Mouse (Mus musculus) neural tube, embryonic 12.5 days (tissue): ENCODE results near the gene A330070K13Rik. TPM values are rescaled to one million over a fixed set of nuclear protein-coding genes. Genes with fewer than 3 reads are reported as not detected.

ENCODE experiments used
- ATAC-seq: fragments of 200-750 bp; cut with Nextera tagmentation; 2 replicates; pipeline ENCODE4 v1.8.0; 2017; ENCODE audit warnings: low read depth, mild to moderate bottlenecking, moderate TSS enrichment, moderate library complexity; ENCODE audit not compliant: low FRiP score
- H3K27ac ChIP-seq: fragments of 300-500 bp; sonication (generic); 2 replicates; pipeline ENCODE4 v1.5.1; 2016
- H3K27me3 ChIP-seq: fragments of 300-500 bp; sonication (generic); replicated peaks from 2 replicates; pipeline ENCODE4 v1.6.1; 2016; ENCODE audit warnings: mild to moderate bottlenecking
- H3K36me3 ChIP-seq: fragments of 300-500 bp; sonication (generic); 2 replicates; pipeline ENCODE4 v1.6.1; 2016; ENCODE audit warnings: mild to moderate bottlenecking
- H3K4me1 ChIP-seq: fragments of 300-500 bp; sonication (generic); 2 replicates; pipeline ENCODE4 v1.6.1; 2016
- H3K4me2 ChIP-seq: fragments of 300-500 bp; sonication (generic); replicated peaks from 2 replicates; pipeline ENCODE4 v1.6.1; 2016; ENCODE audit warnings: mild to moderate bottlenecking
- H3K4me3 ChIP-seq: fragments of 300-500 bp; sonication (generic); 2 replicates; pipeline ENCODE4 v1.5.1; 2016
- H3K9ac ChIP-seq: fragments of 300-500 bp; sonication (generic); 2 replicates; pipeline ENCODE4 v1.6.1; 2016; ENCODE audit warnings: mild to moderate bottlenecking
- H3K9me3 ChIP-seq: fragments of 300-500 bp; sonication (generic); 2 replicates; pipeline ENCODE4 v1.6.1; 2016; ENCODE audit warnings: mild to moderate bottlenecking
- WGBS: fragments of 180-500 bp; shearing (Covaris S2); methylation state at CpG from one replicate; pipeline ENCODE4 v1.1.7; 2016; 5-methylcytosine and 5-hydroxymethylcytosine counted together
- polyA plus RNA-seq: library from polyadenylated mRNA; unstranded; fragments of >200 nt; fragmentation: Nextera tagmentation; extraction: Ambion mirVana; gene quantifications from 2 replicates; pipeline ENCODE4 v1.2.1, GENCODE M21; 2016

Gene A330070K13Rik
- polyA plus RNA-seq, 1 experiment from 2014 or later: not detected

DNA sequence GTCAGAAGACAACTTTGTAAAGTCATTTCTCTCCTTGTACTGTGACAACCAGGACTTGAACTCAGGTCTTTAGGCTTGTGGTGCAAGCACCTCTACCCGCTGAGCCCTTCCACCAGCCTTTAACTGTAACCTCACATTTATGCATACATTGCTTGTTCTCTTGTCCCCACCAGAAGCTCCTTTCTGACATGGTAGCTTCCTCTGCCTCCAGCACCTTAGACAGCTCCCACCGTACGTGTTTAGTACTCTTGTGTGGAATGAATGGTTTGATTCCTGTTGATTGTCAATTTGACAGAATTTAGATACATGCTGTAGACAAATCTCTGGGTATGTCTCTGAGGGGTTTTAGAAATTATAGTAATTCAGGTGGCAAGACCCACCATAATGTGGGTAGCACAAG is 20.7 kb downstream of the A330070K13Rik start:
- 60% methylated on average over 3 of the region's 3 CpGs for WGBS
- H3K36me3 ChIP-seq: no peaks in the 10 kb centered on the region
- ATAC-seq: no peak
- H3K4me1 ChIP-seq: no peaks in the 10 kb centered on the region; the same call in 1 of the 2 replicates
- H3K4me2 ChIP-seq: no peak overlapping the region
- H3K27ac ChIP-seq: no peak overlapping the region
- H3K27me3 ChIP-seq: no peaks in the 10 kb centered on the region
- no peaks in the 10 kb centered on the region for H3K9me3 ChIP-seq
- H3K9ac ChIP-seq: no peak overlapping the region
- H3K4me3 ChIP-seq: no peak overlapping the region

DNA sequence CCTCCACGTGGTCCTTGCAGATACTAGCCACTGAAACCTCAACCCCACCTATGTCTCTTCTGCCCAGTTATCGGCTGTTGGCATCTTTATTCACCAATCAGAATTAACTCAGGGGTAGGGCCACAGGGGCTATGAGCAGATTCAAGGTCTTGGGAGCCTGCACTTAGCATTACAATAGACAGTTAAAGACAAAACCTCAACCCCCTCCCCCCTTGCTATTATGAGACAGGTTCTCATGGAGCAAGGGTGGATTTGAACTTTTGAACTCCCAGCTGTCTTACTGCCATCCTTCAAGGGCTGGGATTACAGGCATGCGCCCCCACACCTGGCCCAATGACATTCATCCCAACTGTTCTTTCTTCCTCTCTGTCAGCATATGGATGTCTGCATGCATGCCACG is 21.3 kb downstream of the A330070K13Rik start:
- no peak for ATAC-seq
- 45% methylated on average over 4 of the region's 4 CpGs for WGBS
- Histone ChIP-seq H3K36me3 (no peaks in the 10 kb centered on the region), H3K4me1 (no peaks in the 10 kb centered on the region; the same call in 1 of the 2 replicates), H3K4me3 (no peak overlapping the region), H3K27ac (no peak overlapping the region), H3K27me3 (no peaks in the 10 kb centered on the region), H3K9ac (no peak overlapping the region), H3K4me2 (no peak overlapping the region), H3K9me3 (no peaks in the 10 kb centered on the region)

GRCm38 (mm10) chr5:130355223-130355622 is 29.2 kb downstream of the A330070K13Rik start:
- H3K4me2 ChIP-seq: no peak overlapping the region
- H3K4me1 ChIP-seq: no peaks in the 10 kb centered on the region
- H3K9me3 ChIP-seq: no peaks in the 10 kb centered on the region
- no peak overlapping the region for H3K9ac ChIP-seq
- 63% methylated on average over 7 of the region's 7 CpGs for WGBS
- H3K27me3 ChIP-seq: no peaks in the 10 kb centered on the region
- no peaks in the 10 kb centered on the region for H3K36me3 ChIP-seq
- H3K4me3 ChIP-seq: no peak overlapping the region
- no peak overlapping the region for H3K27ac ChIP-seq
- no peak for ATAC-seq

- peaks cover 5% of the 10 kb centered on the region; the same call in 1 of the 2 replicates for H3K9me3 ChIP-seq
- H3K4me3 ChIP-seq: no peak overlapping the region
- H3K4me1 ChIP-seq: no peaks in the 10 kb centered on the region
- H3K27ac ChIP-seq: no peak overlapping the region
- no peaks in the 10 kb centered on the region for H3K27me3 ChIP-seq
- WGBS: 80% methylated on average over 2 of the region's 2 CpGs
- peaks cover 21% of the 10 kb centered on the region for H3K36me3 ChIP-seq
- H3K9ac ChIP-seq: no peak overlapping the region
- no peak overlapping the region for H3K4me2 ChIP-seq
- no peak for ATAC-seq
Measured at GRCm38 (mm10) chr5:130345871-130346270, 38.6 kb downstream of the A330070K13Rik start.

DNA sequence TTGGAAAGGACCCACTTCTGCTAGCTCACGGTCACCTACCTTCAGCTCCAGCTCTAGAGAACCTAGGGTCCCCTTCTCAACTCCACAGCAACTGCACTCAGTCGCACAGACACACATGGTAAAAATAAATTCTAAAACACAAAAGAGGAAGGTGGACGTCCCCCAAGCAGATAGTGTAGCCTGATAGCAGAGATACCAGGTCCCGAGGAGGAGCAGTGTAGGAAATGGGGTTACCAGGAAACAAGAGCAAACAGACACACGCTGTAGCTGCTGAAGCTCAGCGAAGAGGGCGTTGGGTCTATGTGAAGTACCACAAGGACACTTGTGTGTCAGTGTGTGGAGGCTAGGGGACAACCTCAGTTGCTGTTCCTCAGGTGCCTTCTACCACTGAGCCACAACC is 39.4 kb downstream of the A330070K13Rik start:
- no peak overlapping the region for H3K27ac ChIP-seq
- no peak overlapping the region for H3K4me3 ChIP-seq
- H3K4me1 ChIP-seq: no peaks in the 10 kb centered on the region
- H3K4me2 ChIP-seq: no peak overlapping the region
- H3K9me3 ChIP-seq: peaks cover 5% of the 10 kb centered on the region; the same call in 1 of the 2 replicates
- H3K36me3 ChIP-seq: peaks cover 29% of the 10 kb centered on the region
- WGBS: 93% methylated on average over 7 of the region's 7 CpGs
- no peak for ATAC-seq
- H3K27me3 ChIP-seq: no peaks in the 10 kb centered on the region
- no peak overlapping the region for H3K9ac ChIP-seq

DNA sequence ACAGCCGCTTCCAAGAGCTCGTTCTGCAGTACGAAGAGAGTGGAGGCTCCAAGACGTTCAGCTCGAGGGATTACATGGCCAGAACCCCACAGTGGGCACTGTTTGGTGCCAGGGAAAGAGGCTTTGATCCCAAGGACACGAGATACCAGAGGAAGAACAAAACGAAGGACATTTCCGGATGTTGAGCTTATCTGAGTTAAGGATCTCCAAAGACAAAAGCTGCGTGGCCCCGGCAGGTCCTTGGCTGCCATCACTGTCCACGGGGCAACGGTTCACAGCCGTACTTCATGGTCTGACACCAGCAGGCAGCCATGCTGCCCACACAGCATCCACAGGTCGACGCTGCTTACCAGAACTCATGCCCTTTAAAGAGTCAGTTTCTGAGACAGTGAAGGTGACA is 43.8 kb downstream of the A330070K13Rik start:
- Histone ChIP-seq H3K4me2 (no peak overlapping the region), H3K9me3 (no peaks in the 10 kb centered on the region), H3K4me1 (no peaks in the 10 kb centered on the region), H3K9ac (no peak overlapping the region), H3K27me3 (no peaks in the 10 kb centered on the region), H3K27ac (no peak overlapping the region), H3K36me3 (peaks cover 45% of the 10 kb centered on the region), H3K4me3 (no peak overlapping the region)
- 96% methylated on average over 15 of the region's 15 CpGs for WGBS
- no peak for ATAC-seq

GRCm38 (mm10) chr5:130335462-130335861 is 49.0 kb downstream of the A330070K13Rik start:
- H3K36me3 ChIP-seq: peaks cover 30% of the 10 kb centered on the region
- no peak for ATAC-seq
- WGBS: 98% methylated on average over 4 of the region's 4 CpGs

DNA sequence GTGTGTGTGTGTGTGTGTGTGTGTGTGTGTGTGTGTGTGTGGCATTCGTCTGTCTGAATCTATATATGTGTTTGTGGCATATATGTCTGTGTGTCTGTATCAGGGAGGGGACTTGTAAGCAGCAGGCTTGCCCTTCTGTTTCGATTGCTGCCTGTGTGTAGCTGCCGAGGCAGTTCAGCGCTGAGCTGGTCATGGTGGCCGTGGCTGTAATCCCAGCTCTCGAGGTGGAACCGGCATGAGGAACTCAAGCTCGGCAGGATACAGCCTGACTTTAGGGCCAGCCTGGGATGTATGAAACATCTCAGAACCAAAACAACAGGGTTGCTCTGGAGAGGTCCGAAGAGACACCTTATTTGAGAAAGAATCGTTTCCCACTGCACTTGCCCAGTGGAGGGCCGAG is 50.5 kb downstream of the A330070K13Rik start:
- no peak for ATAC-seq
- WGBS: 92% methylated on average over 11 of the region's 11 CpGs

More at GRCm38 (mm10) chr5:130335462-130335861, 49.0 kb downstream of the A330070K13Rik start:
- Histone ChIP-seq H3K27ac (no peak overlapping the region), H3K4me2 (no peak overlapping the region), H3K27me3 (no peaks in the 10 kb centered on the region), H3K4me1 (no peaks in the 10 kb centered on the region), H3K9me3 (no peaks in the 10 kb centered on the region), H3K9ac (no peak overlapping the region), H3K4me3 (no peak overlapping the region)

GRCm38 (mm10) chr5:130333566-130333965 is 50.9 kb downstream of the A330070K13Rik start:
- Histone ChIP-seq H3K9ac (no peak overlapping the region), H3K4me2 (no peak overlapping the region), H3K27ac (no peak overlapping the region), H3K4me1 (no peaks in the 10 kb centered on the region), H3K36me3 (peaks cover 33% of the 10 kb centered on the region), H3K9me3 (no peaks in the 10 kb centered on the region), H3K27me3 (no peaks in the 10 kb centered on the region), H3K4me3 (no peak overlapping the region)
- ATAC-seq: no peak
- 92% methylated on average over 7 of the region's 7 CpGs for WGBS

More for the DNA sequence above, 50.5 kb downstream of the A330070K13Rik start:
- H3K36me3 ChIP-seq: peaks cover 31% of the 10 kb centered on the region
- H3K4me2 ChIP-seq: no peak overlapping the region
- no peaks in the 10 kb centered on the region for H3K4me1 ChIP-seq
- no peak overlapping the region for H3K9ac ChIP-seq
- H3K27ac ChIP-seq: no peak overlapping the region
- no peak overlapping the region for H3K4me3 ChIP-seq
- H3K27me3 ChIP-seq: no peaks in the 10 kb centered on the region
- no peaks in the 10 kb centered on the region for H3K9me3 ChIP-seq

DNA sequence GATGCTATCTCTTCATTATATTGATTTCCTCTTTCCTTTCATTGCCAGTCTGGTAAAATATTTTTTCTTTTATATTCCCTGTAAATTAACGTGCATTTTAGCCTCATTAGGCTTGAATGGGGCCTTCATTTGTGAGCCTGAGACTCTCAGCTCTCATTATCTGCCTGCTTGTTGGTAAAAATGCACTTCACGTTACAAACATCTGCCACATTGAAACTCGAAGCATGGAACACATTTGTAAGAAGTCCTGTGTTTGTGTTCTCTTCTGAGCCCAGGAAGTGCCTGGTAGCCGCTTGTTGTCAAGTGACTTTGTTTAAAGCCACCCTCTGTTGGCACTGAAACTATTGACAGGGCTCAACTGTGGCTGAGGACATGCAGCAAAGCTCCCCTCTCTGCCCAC is 53.2 kb downstream of the A330070K13Rik start:
- 69% methylated on average over 4 of the region's 4 CpGs for WGBS
- no peak for ATAC-seq
- Histone ChIP-seq H3K27ac (no peak overlapping the region), H3K4me3 (no peak overlapping the region), H3K36me3 (peaks cover 27% of the 10 kb centered on the region), H3K9me3 (no peaks in the 10 kb centered on the region), H3K9ac (no peak overlapping the region), H3K4me2 (no peak overlapping the region), H3K27me3 (no peaks in the 10 kb centered on the region), H3K4me1 (no peaks in the 10 kb centered on the region)

- H3K9ac ChIP-seq: no peak overlapping the region
- no peaks in the 10 kb centered on the region for H3K9me3 ChIP-seq
- no peaks in the 10 kb centered on the region for H3K4me1 ChIP-seq
- no peak overlapping the region for H3K27ac ChIP-seq
- WGBS: 91% methylated on average over 4 of the region's 4 CpGs
- H3K27me3 ChIP-seq: no peaks in the 10 kb centered on the region
- peaks cover 25% of the 10 kb centered on the region for H3K36me3 ChIP-seq
- no peak overlapping the region for H3K4me2 ChIP-seq
- no peak overlapping the region for H3K4me3 ChIP-seq
- ATAC-seq: no peak
Measured at GRCm38 (mm10) chr5:130330801-130331200, 53.6 kb downstream of the A330070K13Rik start.

- Histone ChIP-seq H3K9me3 (no peaks in the 10 kb centered on the region), H3K4me1 (no peaks in the 10 kb centered on the region), H3K9ac (no peak overlapping the region), H3K27me3 (no peaks in the 10 kb centered on the region), H3K27ac (no peak overlapping the region), H3K36me3 (peaks cover 24% of the 10 kb centered on the region), H3K4me3 (no peak overlapping the region), H3K4me2 (no peak overlapping the region)
- WGBS: 90% methylated on average over 2 of the region's 2 CpGs
- ATAC-seq: no peak
Measured at GRCm38 (mm10) chr5:130329889-130330288, 54.5 kb downstream of the A330070K13Rik start.
